Mouse (Mus musculus): ENCODE data around the gene Upf3b. TPM values are rescaled to one million over a fixed set of nuclear protein-coding genes. Genes with fewer than 3 reads are reported as not detected.
"Not testable (repeated sequence)": the region's sequence is repeated elsewhere in the genome, so short reads cannot be mapped to it uniquely, and the experiment has no call there.

Gene Upf3b
- total RNA-seq (2022), result 10 to 100 TPM in 1 of 4 experiments, 1 to 10 TPM in 3; 6.6 to 10.5 (median 7.5) TPM

- peak; percentile 92 for DNase-seq (ENCODE audit: low spot score)
These were observed at the start of gene Upf3b for GRCm38 (mm10) chrX:37110193-37110880. Gene Upf3b, minus strand, starts transcription at chrX:37110322.

- no peak for DNase-seq (ENCODE audit: low spot score)
These were observed 47.7 kb upstream of the Upf3b start for GRCm38 (mm10) chrX:37157839-37158238.

- DNase-seq (ENCODE audit: low spot score), result no peak
These were observed 34.8 kb upstream of the Upf3b start for GRCm38 (mm10) chrX:37144954-37145353.

GRCm38 (mm10) chrX:37144498-37144897, 34.4 kb upstream of the Upf3b start:
- not testable (repeated sequence) for DNase-seq (ENCODE audit: low spot score)

GRCm38 (mm10) chrX:37141732-37142131, 31.6 kb upstream of the Upf3b start:
- DNase-seq (ENCODE audit: low spot score), result no peak

- DNase-seq (ENCODE audit: low spot score), result peak; percentile 67
These were observed 16.7 kb upstream of the Upf3b start, which contains the start of gene Nkap for GRCm38 (mm10) chrX:37126671-37127358. Gene Nkap, plus strand, starts transcription at chrX:37126795.

- no peak for DNase-seq (ENCODE audit: low spot score)
These were observed 15.4 kb upstream of the Upf3b start for GRCm38 (mm10) chrX:37125511-37125910.

GRCm38 (mm10) chrX:37120212-37120611, 10.1 kb upstream of the Upf3b start:
- no peak for DNase-seq (ENCODE audit: low spot score)

GRCm38 (mm10) chrX:37119585-37119984, 9.5 kb upstream of the Upf3b start:
- no peak for DNase-seq (ENCODE audit: low spot score)

- DNase-seq (ENCODE audit: low spot score), result no peak
These were observed 7.0 kb upstream of the Upf3b start for GRCm38 (mm10) chrX:37117085-37117484.

GRCm38 (mm10) chrX:37110881-37111193, 715 bp upstream of the Upf3b start:
- no peak for DNase-seq (ENCODE audit: low spot score)

- no peak for DNase-seq (ENCODE audit: low spot score)
These were observed 463 bp downstream of the Upf3b start for GRCm38 (mm10) chrX:37109526-37110192.

GRCm38 (mm10) chrX:37103826-37104225, 6.3 kb downstream of the Upf3b start:
- no peak for DNase-seq (ENCODE audit: low spot score)

- no peak for DNase-seq (ENCODE audit: low spot score)
These were observed 11.4 kb downstream of the Upf3b start for GRCm38 (mm10) chrX:37098681-37099080.

GRCm38 (mm10) chrX:37095106-37095768, 14.9 kb downstream of the Upf3b start:
- no peak for DNase-seq (ENCODE audit: low spot score)

GRCm38 (mm10) chrX:37091457-37091856, 18.7 kb downstream of the Upf3b start:
- no peak for DNase-seq (ENCODE audit: low spot score)

GRCm38 (mm10) chrX:37088778-37089177, 21.3 kb downstream of the Upf3b start:
- DNase-seq (ENCODE audit: low spot score), result no peak

- DNase-seq (ENCODE audit: low spot score), result no peak
These were observed 24.5 kb downstream of the Upf3b start for GRCm38 (mm10) chrX:37085665-37086064.

- DNase-seq (ENCODE audit: low spot score), result peak; percentile 83
These were observed 25.0 kb downstream of the Upf3b start, which contains the start of gene Rpl39 for GRCm38 (mm10) chrX:37084927-37085660. Gene Rpl39, minus strand, starts transcription at chrX:37085402.

GRCm38 (mm10) chrX:37084318-37084926, 25.7 kb downstream of the Upf3b start:
- DNase-seq (ENCODE audit: low spot score), result no peak

GRCm38 (mm10) chrX:37081194-37081593, 28.9 kb downstream of the Upf3b start:
- no peak for DNase-seq (ENCODE audit: low spot score)
